Mouse (Mus musculus): ENCODE results near the gene Bbs10. TPM values are rescaled to one million over a fixed set of nuclear protein-coding genes. Genes with fewer than 3 reads are reported as not detected.

The Bbs10 gene
- total RNA-seq (2017), result 8.5 and 9.5 TPM in 2 replicates

DNA sequence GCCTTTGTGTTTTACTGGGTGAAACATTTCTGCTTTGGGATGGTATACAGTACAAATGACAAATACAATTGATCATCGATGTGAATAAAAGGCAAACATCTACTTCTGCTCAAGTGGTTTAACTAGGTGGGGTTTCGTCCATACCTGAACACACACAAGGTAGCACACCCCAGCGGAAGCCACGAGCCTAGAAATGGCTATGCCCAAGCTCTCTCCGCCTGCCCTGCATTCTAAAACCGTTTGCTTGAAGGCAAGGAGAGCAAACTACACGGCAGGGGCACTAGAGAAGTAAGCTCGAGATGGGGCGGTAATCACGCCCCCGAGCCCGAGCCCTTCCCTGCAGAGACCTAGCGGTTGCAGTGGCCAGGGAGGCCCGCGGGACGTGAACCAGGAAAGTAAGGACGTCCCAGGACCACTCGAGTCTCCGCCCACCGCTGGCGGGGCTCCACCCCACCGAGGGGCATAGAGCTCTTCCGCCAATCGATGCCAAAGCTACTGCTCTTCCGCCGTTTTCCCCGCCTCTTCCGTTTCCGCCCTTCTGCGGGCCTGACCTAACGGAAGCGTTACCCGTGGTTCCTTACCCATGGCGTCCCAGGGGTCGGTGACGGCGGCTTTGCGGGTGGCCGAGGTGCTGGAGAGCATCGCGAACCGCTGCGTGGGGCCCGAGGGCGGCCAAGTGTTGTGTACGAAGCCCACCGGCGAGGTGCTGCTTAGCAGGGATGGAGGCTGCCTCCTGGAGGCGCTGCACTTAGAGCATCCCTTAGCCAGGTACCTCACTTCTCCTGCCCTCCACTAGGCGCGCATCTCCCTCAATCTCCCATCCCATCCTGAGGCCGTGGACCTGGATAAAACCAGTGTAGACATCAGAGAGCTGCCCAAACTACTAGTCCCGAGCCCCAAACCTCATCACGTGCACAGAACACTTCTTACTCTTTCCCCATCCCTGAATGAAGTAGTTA is at the start of gene Bbs10:
Bbs10 (plus strand) TSS at position 540 of the 959 bp plus-strand sequence.
- peak; percentile 94 for ATAC-seq (replicated peaks; ENCODE audit: low read depth, poor library complexity, severe bottlenecking)

- no peak for ATAC-seq (replicated peaks; ENCODE audit: low read depth, poor library complexity, severe bottlenecking)
Measured at GRCm38 (mm10) chr10:111250192-111250591, 48.3 kb upstream of the Bbs10 start.

GRCm38 (mm10) chr10:111251666-111252065 is 46.8 kb upstream of the Bbs10 start:
- peak; percentile 34; the same call in 1 of the 2 replicates for ATAC-seq (replicated peaks; ENCODE audit: low read depth, poor library complexity, severe bottlenecking)

GRCm38 (mm10) chr10:111255228-111255627 is 43.3 kb upstream of the Bbs10 start:
- ATAC-seq (replicated peaks; ENCODE audit: low read depth, poor library complexity, severe bottlenecking), result no peak

DNA sequence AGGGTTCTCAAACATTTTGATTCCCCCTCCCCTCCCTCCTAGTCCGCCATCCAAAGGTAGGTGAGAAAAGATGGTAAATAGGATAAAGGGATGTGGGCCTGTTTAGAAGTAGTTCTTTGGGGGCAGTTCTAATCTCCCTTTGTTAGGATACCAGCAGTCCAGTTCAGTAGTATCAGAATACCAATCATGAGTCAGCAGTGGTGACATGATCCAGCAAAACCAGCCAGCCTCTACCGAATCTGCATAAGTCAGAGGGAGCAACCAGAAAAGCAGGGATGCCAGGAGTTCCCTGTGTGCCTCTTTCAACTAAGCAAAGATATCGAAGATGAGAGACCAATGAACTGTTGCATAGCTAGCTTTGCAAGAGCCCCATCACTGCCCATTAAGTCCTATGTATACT is 42.3 kb upstream of the Bbs10 start:
- ATAC-seq (replicated peaks; ENCODE audit: low read depth, poor library complexity, severe bottlenecking), result no peak

DNA sequence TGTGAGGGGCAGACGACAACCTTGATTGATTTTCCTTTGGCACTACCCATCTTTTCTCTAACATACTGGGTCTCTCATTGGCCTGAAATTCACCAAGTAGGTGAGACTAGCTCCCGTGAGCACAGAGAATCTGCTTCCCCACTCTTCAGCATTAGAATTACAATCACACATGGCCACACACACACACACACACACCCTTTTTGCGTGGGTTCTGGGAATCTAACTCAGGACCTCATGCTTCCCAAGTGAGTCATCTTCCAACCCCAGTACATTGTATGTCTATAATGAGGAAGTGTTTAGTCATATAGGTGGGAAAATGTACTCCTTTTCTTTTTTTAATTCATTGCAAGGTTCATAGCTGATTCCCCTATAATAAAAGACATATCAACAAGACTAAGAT is 41.1 kb upstream of the Bbs10 start:
- no peak for ATAC-seq (replicated peaks; ENCODE audit: low read depth, poor library complexity, severe bottlenecking)

DNA sequence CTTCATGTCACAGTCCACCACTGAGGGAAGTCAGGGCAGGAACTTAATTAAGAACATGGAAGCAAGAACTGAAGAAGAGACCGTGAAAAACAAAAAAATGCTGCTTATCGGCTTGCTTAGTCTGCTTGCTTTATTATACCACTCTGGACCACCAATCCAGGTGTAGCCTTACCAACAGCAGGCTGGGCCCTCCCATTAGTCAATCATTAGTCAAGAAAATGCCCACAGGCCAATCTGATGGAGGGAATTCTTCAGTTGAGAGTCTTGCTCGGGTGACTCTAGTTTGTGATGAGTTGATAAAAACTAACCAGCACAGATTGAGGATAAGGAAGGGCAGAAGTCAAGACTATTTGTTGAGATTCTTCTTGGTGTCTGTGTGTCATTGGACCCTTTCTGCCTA is 40.2 kb upstream of the Bbs10 start:
- no peak for ATAC-seq (replicated peaks; ENCODE audit: low read depth, poor library complexity, severe bottlenecking)

- ATAC-seq (replicated peaks; ENCODE audit: low read depth, poor library complexity, severe bottlenecking), result no peak
Measured at GRCm38 (mm10) chr10:111271687-111272086, 26.8 kb upstream of the Bbs10 start.

GRCm38 (mm10) chr10:111272905-111273304 is 25.6 kb upstream of the Bbs10 start:
- ATAC-seq (replicated peaks; ENCODE audit: low read depth, poor library complexity, severe bottlenecking), result no peak

GRCm38 (mm10) chr10:111273463-111274088 is 24.9 kb upstream of the Bbs10 start:
- no peak for ATAC-seq (replicated peaks; ENCODE audit: low read depth, poor library complexity, severe bottlenecking)

DNA sequence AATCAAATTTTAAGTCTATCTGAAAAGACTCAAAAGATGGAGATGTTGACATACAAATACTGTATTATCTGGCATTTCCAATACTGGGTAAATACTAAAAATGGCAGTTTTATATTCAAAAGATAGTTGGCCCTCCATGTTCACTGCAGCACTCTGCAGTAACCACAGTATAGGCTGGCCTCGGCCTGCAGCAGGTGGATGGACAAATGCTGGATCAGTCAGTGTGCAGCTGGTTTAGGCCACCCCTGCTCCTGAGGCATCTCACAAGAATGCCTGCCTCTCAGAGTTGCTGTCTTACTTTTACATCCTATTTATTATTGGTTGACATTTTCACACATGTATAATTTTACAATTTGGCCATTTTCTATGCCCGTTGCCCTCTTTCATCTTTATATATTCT is 22.7 kb upstream of the Bbs10 start:
- ATAC-seq (replicated peaks; ENCODE audit: low read depth, poor library complexity, severe bottlenecking), result no peak

DNA sequence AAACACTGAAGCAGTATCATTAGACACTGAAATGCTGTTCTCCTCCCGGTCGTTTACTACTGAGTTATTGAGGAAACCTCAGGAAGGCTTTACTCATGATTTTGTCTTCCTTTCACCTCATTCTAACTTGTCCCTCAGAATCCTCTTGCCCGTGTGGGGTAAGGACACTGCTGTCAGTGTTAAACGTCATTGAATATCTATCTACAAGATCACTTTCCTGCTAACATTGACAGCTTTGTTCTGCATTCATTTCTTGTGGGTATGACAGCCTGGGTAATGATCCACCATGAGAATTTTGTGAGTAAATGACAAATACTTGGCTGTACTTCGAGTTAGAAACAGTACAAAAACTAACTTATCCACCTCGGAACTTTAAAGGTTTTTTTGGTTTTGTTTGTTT is 848 bp upstream of the Bbs10 start:
- ATAC-seq (replicated peaks; ENCODE audit: low read depth, poor library complexity, severe bottlenecking), result no peak

- ATAC-seq (replicated peaks; ENCODE audit: low read depth, poor library complexity, severe bottlenecking), result no peak
Measured at GRCm38 (mm10) chr10:111299591-111299990, 1.1 kb downstream of the Bbs10 start.

GRCm38 (mm10) chr10:111301041-111301440 is 2.6 kb downstream of the Bbs10 start:
- ATAC-seq (replicated peaks; ENCODE audit: low read depth, poor library complexity, severe bottlenecking), result no peak

- no peak for ATAC-seq (replicated peaks; ENCODE audit: low read depth, poor library complexity, severe bottlenecking)
Measured at GRCm38 (mm10) chr10:111302486-111302885, 4.0 kb downstream of the Bbs10 start.

GRCm38 (mm10) chr10:111308850-111309501 is 10.5 kb downstream of the Bbs10 start:
- ATAC-seq (replicated peaks; ENCODE audit: low read depth, poor library complexity, severe bottlenecking), result no peak

GRCm38 (mm10) chr10:111313282-111313681 is 14.8 kb downstream of the Bbs10 start:
- ATAC-seq (replicated peaks; ENCODE audit: low read depth, poor library complexity, severe bottlenecking), result no peak

DNA sequence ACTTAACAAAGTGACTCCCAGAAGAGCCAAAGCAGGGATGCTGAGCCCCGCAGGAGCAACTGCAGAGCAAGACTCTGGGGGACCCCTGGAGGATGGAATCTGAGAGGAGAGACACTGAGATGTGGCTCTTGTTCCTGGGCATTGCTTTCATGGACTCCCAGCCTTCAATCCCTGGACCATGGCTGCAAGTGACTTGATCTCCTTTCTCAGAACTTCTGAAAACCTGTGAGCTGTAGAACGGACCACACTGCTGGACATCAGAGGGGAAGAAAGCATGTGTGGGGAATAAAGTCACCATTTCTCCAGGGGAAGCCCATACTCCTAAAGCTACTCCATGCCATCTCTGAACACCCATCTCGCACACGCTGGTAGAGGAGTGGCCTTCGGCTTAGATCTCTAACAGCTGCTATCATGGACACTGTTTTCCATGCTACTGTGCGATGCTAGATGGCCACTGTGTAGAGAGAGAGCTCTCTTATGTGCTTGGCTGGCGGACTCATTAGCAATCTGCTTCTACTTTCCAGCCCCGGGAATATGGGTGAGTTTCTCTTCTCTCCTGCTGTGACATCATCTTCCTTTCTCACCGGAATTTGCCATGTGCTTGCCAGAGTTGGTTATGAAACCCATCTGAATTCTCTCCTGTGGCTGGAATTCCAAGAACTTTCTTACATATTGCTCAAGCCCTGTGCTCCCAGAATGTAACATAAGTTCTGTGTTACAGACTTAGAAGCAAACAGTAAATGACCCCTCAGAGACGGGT is 16.3 kb downstream of the Bbs10 start:
- ATAC-seq (replicated peaks; ENCODE audit: low read depth, poor library complexity, severe bottlenecking), result no peak

GRCm38 (mm10) chr10:111315940-111316339 is 17.5 kb downstream of the Bbs10 start:
- ATAC-seq (replicated peaks; ENCODE audit: low read depth, poor library complexity, severe bottlenecking), result no peak

DNA sequence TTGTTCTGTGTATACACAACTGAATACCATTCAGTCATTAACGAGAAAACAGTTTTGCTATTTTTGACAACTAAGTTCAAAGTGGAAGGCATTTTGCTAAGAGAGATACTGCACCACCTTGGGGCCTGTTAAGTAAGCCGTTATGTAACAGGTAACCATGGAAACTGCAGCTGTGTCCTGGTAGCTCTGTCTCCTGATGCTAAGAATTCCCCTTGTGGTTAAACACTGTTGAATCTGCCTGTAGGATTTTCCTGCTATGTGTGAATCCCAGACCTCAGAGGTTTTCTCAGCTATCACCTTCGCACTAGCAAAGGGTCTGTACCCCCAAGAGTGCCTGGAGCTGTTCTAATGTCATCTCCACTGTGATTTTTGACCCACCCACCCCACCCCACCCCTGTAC is 19.5 kb downstream of the Bbs10 start:
- no peak for ATAC-seq (replicated peaks; ENCODE audit: low read depth, poor library complexity, severe bottlenecking)

Data from common myeloid progenitor, adult 5-6 weeks (primary cell).